Mouse (Mus musculus) embryo, embryonic 9.5 days (tissue): ENCODE results near the gene Tbl1xr1.
A peak's percentile ranks its signal among the peaks of the same experiment; 100 is the strongest.

Experiments
- DNase-seq: peaks from one replicate; pipeline ENCODE4 v3.0.0-alpha.2; 2017; ENCODE audit errors: extremely low spot score

The Tbl1xr1 gene

DNA sequence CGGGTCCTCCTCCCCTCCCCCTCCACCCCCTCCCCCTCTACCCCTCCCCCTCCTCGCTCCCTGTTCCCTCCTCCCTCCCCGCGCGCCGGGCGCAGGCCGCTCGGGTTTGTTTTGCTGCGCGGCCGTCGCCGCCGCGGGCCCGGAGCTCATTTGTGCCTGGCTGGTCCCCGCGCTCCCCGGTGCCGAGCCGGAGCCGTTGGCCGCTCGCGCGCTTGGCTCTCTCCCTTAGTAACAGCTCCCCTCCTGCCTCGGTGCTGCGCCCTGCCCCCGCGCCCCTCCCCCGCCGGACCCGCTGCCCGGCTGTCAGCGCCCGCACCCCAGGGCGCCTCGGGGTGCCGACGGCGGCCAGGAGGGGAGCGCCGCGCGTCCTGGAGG, at the start of gene Tbl1xr1:
Gene Tbl1xr1 (plus strand): TSS at position 92 of the 375 bp plus-strand sequence.
- DNase-seq: no peak

DNA sequence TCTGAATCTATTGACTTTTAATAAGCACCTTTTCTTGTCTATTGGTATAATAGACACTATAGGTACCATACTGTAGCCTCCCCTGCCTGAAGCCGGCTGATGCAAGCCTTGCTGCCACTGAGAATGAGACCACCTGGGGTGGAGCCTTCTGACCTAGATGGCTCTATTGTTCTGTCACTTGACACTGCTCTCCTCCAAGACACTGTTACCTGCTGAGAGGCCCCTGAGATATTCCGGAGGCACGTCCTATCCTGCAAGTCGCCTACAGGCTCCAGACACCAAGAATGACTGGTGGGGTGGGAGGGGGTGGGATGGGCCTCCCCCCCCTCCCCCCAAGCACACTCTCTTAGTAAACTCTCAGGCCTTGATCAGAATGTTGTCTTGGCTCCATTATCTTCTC, 38.4 kb upstream of the Tbl1xr1 start:
- no peak for DNase-seq

DNA sequence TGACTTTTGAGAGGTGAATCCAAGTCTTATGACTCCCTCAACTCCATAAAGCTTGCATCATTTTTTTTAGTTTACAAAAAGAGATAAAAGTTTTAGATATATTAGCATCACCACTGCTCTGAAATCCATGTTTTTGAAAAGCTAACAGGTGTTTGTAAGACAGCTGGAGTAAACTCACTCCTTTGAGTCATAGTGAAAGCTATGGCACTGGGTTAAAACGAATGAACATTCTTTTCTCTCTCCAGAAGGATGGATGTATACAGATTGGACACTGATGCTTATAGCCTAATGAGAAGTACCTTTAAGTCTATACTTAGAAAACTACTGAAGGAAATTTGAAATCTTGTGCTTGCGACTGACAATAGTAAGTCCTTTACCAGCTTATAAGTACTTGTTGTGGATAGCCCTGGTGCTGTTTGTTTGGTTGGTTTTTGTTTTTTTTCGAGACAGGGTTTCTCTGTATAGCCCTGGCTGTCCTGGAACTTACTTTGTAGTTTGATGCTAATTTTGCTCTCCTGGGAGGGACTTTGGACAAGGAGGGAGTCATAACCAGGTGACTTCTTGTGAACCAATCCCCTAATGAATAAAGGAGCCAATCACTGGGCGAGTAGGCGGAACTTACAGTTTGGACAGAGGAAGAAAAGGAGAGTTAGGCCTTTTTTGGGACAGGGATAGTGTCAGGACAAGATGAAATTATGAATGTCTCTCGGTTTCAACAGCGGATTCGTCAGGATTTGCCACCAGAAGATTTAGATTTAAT, 37.2 kb upstream of the Tbl1xr1 start:
- DNase-seq: no peak

DNA sequence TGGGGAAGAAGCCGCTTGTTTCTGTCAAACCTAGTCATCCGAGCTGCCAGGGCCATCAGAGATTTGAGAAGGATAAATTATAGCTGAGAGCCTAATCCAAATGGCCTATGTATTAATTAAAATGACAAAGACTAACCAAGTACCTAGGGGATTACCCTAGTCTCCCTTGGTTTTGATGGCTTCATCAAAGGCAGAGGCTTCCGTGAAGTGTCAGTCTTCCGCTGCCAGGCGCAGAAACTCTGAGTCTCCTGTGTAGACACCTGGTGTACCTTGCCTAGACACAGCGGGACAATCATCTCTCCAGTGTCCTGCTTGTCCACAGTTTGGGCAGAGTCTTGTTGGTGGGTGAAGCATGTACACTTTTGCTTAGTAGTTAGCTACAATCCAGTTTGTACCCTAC, 35.8 kb upstream of the Tbl1xr1 start:
- no peak for DNase-seq

DNA sequence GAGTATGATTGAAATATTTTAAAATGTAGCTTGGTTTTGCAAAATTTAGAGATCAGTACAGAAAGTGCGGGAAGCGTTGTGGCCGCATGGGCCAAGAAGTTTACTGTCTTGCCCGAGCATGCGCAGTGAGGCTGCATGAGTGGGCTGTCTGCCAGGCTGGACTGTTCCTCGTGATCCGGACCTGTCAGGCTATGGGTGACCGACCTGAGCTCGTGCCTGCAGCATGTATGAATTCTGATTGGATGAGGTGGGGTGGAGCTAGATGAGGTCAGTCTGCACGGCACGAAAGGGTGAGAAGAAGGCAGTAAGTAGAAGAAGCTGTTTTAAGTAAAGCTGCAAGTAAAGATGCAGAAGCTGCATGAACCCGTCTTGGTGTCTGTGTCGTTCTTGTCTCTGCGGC, 29.2 kb upstream of the Tbl1xr1 start:
- DNase-seq: no peak

DNA sequence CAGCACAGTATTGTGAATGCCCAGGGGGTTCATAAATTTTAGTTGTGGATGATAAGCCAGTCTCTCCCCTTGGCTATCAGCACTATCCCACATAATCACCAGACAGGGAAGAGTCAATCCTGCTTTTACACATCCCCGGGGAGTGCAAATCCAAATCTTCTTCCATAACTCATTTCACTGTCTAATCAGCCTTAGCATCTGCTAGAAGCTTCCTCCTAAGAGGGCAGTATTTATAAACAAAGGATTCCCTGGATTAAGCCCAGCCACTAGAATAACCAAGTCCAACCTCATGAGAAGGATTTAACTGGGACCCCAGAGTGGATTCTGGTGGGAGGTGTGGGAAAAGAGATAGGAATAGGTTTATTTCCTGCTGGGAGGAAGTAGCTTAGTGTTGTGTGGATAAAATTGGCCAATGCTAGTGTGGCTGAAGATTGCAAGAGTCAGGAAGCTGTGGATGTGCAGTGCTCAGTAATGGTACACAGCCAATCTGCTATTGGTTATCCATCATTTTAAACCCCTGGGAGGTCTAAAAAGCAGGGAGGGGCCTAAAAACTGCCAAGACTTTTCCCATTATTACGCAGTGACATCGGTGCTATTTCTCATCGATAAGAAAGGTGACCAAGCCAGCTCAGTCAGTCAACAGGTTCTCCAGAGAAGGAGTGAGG, 19.7 kb upstream of the Tbl1xr1 start:
- no peak for DNase-seq

DNA sequence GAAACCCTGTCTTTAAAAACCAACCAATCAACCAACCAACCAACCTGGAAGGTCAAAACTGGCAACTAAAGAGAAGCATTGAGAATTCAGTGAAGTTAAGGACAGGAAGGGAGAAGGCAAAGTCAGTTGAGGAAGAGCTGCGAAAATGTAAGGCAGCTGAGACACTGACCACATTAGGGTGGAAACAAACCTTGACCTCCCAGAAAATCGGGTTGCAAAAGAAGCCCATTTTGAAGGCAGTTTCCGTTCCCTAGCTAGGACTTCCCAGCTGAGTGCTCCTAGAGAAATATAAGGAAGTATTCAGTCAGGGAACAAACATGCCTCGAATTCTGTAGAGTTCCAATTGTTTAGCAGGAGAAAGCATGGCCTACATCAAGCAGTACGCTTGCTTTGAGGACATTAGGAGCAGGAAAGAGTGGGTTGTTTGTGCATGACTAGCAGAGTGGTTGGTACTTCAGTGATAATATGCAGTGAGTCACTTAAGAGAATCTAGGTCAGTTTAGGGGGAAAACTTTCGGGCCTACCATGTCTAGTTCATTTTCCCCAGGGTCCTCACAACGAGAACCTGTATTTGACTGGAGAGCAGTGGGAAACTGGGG, 18.1 kb upstream of the Tbl1xr1 start:
- DNase-seq: no peak

DNA sequence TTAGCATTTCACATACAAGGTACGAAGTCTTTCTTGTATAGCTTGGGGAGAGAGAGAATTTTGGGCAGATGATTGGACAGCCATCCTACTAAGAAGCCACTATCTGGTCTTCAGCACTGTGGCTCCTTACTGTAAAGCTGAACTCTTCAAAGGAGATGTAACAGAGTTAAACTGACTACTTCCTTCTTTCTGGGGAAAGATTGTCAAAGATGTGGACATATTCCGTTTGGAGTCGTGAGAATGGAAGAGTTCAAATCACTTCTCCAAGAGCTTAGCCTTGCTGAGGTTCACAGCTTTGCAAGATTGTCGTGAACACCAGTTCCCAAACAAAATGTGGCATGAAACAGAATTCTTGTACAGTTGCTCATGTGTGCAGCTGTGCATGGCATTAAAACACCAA, 15.3 kb upstream of the Tbl1xr1 start:
- DNase-seq: no peak

DNA sequence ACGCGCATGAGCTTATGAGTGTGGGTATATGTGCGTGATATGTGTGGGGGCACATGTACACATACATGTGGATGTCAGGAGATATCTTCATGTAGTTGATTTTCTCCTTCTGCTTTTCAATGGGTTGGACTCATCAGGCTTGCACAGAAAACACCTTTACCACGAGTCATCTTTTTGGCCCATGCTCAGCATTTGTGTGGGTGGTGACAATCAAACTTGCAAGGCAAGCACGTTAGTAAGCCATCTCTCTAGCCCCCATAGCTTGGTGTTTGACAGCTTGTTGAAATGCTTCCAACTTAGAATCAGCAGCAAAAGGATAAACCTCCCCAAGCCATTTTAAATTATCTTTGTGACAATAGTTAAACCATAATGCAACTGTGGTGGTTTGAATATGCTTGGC, 7.8 kb upstream of the Tbl1xr1 start:
- no peak for DNase-seq

DNA sequence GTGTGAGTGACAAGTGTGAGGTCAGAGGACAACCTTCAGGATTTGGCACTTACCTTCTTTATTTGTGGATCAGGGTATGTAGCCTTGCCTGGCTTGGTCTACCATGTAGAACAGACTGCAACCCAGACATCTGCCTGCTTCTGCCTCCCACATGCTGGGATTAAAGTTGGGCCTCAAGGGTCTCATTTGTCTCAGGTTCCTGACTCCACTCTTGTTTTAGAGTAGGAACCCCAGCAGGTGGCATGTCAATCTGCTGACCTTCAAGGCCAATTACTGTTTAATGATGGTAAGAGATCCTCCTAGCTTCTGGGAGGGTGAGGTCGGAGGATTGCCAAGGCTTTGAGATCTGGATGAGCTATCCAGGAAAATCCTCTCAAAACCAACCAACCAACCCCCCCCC, 2.5 kb upstream of the Tbl1xr1 start:
- DNase-seq: no peak

DNA sequence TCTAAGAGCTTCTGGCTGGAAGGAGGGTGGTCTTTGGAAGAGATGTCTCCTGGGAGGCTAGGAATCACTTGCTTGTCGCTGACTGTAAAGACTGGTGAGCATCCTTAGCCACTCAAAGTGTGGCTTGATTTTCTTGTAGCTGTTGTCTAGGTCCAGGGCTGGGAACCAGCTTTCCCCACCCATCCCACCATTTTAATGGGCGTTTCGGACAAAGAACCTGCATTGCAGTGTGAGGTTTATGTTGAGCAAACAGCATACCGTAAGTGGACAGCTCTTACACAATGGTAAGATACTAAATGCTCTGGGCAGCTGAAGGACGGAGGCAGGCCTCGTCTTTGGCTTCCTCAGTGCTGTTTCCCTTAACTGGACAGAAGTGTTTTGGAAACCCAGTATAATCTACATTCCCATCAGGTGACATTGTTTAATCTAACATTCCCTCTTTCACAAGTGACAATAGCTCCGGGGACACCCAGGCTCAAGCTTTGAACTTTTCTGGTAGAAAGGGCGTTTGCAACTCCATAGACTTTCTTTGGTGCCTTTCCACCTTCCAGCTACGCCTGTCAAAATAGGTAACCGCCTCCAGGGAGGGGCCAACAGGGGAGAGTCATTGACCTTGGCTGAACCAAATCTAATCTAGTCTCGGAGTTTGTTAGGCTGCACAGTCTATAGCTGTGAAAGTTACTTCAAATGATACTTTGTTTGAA, 1.7 kb upstream of the Tbl1xr1 start:
- DNase-seq: peak; percentile 46

DNA sequence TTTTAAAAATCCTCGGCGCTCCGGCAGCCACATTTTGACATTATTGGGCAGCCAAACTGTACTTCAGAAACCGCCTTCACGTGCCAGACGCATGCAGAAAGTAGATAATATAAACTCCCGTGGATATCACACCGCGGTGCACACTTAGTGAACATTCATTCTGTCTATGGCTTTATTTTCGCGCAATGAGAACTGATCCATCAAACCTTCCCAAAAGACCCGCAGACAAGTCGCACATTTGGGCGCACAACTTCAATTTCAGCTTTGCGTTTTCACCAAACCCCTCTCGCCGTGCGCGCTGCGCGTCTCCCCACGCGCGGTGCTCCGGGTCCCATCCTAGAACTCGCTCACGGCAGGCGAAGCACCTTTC, 950 bp upstream of the Tbl1xr1 start:
- DNase-seq: no peak

DNA sequence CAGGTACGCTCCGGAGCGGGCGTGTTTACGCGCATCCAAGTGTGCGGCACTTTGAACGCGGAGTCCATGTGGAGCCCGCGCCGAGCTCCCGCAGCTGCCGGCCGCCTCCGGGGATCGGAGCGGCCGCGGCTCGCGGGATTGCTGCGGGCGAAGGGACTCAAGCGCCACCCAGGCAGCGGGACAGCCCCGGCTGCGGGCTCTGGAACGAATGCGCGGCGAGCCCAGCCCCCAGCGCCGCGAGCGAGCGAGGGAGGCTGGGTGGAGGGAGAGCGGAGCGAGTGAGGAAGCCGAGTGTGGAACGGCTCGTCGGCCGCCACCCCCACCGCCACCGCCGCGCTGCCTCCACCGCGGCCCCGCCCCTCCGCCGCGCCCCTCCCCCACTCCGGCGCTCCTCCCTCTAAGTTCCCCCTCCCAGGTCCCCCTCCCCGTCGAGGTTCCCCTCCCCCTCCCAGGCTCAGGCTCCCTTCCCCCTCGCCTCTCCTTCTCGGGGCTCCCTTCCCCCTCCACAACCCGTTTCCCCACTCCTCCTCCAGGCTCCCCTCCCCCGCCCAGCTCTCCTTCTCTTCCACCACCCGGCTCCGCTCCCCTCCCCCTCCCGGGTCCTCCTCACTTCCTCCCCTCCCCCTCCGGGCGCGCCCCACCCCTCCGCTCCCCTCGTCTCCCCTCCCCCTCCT, 428 bp upstream of the Tbl1xr1 start:
- peak; percentile 96 for DNase-seq

DNA sequence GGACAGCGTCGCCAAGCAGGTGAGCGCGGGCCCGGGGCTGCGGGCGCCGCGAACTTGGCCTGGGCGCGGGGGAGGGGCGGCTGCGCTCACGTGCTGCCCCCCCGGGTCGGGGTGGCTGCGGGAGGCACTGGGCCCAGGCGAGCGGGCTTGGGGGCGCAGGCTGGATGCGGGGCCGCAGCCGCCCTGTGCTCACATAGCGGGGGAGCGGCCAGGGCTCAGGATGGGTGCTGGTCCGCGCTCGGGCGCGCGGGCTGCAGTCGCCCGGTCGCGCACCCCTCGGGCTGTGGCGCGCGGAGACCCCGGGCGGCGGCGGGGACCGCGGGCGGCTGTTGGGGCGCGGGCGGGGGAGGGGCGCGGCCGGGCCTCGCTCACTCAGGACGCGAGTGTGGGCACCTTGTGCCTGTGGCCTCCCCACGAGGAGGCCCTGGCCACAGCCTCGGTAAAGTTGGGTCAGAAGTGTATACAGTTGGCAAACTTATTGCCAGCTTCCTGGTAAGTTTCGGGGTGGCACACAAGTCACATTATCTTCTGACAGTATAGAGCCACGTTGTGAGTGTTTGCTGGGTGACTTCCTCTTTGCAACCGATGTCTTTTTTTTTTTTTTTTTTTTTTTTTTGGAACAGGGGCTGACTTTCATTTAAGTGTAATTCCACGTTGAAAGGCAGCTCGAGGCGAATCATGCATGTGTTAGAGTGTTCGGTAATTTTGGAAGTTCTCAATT, 644 bp downstream of the Tbl1xr1 start:
- DNase-seq: no peak

DNA sequence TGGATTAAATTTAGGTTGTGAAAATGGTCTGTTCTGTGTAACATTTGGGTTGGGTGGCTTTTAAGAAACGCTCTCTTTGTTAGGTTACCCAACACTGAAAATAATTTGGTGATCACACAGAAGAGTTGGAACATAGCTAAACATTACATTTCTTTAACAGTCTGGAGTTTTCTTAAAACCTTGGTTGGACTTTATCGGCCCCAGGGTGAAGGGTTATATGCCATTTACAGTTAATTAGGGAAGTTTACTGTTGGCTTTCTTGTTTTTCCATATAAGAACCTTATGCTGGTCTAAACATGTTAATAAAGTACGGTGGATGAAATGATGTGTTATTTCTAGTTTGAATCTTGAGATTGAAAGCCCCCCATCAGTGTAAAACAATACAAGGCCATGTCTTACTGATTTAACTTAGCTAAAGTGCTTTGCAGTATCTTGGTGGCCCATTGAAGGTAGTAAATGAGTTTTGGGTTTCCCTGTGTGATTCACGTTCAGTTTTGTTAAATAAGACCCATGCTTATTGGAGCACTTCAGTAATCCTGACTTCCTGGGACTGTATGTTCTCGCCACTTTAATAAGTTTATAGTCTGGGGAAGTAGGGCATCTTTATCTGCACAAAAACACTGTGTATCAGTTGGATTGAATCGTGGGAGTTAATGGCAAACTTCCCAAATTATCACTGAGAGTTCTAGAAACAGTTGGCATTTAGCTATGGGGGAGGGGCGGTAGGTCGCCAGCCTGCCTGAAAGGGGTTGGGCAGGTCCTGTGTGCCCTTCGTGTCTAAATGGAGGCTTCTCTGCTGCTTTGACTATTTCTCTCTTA, 1.4 kb downstream of the Tbl1xr1 start:
- DNase-seq: peak; percentile 53

DNA sequence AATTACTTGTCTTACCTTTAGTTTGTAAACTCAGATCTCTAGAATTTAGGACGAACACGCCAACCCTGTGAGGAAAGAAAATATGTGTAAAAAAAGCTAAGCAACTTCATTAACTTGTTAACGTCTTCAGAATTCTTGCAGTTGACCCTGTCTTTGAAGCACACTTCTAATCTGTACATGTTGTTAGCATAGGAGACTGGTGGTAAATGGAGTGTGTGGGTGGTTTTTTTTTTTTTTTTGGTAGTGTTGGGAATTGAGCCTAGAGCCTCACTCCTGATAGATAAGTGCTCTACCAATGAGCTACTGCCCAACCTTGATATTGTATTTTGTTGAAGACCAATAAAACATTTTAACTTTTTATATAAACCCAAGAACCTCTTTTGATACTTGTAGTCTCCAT, 2.1 kb downstream of the Tbl1xr1 start:
- no peak for DNase-seq

DNA sequence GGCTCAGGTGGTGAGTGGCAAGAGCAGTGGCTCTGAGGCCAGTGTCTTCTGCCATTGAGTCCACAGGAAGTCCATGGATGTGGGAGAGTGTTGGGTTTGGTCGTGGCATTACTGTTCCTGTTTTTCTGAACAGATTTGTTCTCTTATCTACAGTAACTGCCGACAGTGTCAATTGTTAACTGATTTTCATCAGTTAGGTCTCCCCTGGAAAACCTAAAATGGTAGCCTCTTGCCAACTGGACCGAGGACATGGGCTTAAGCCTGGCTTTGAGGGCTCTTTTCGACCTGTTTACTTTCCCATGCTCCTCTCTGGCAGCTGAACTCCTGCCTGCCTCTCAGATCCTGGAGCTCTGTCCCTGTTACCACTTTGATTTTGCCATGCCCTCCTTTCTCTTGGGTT, 5.4 kb downstream of the Tbl1xr1 start:
- DNase-seq: no peak

DNA sequence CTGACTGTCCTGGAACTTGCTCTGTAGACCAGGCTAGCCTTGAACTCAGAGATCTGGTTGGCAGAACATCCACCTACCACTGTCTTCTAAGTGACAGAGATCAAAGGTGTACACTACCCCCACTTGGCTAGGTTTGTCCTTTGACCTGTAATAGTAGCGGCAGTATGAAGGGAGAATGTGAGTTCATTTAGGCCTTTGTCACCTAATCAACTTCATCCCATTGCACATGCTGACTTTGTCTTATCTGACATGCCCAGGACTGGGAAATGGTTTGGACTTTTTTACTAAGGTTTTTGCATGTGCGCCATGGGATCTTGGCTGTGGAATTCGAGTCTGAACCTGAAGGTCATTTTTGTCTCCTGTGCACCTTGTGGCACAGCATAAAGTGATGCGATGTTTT, 6.4 kb downstream of the Tbl1xr1 start:
- DNase-seq: no peak

DNA sequence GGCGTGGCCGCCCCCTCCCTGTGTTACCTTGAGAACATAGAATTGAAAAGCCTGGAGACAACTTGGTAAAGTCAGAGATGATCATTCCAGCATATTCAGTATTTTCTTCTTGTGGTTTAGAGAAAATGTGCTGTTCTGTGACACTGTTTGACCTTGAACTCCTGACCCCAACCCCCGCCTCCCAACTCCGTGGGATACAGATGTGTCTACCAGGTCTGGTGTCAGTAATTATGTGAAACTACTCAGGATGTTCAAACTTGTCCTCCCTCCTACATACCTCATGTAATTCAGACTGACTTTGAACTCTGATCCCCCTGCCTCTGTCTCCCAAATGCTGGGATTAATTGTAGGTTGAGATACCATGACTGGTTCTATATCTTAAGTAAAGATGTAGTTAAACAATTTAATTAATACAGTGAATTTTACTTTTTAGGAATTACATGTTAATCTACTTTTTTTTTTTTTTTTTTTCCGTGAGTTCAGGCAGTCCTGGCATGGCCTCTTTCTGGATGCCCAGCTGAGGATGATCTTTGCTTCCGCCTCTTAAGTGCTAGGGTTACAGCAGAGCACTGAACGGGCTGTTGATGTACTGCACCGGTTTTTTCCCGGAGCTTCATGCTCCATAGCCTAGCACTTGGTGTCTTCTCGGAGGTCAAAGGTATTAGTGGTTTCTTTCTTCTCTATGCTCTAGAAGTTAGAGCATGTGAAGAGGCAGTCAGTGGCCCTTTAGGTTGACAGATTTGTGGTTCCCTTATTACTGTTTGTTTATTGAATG, 8.0 kb downstream of the Tbl1xr1 start:
- DNase-seq: no peak

DNA sequence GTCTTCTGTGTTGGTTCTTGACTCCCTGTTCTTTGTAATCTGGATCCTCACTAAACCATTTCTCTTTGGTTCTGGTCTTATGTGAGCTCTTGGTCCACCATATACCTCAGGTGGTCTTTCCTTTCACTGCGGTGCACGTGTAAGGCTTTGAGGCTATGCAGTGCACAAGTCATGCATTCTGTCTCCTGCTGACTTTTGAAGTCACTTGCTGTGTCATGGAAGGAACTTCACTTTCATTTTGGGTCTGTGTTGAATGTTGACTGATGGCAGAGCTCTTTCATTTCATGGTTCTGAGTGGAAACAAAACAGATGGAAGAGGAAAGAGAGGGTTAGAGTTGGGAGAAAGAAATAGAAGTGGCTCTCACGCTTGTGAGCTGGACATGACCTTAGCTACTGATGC, 13.4 kb downstream of the Tbl1xr1 start:
- DNase-seq: no peak
